Mouse (Mus musculus): ENCODE results near the gene Sis. TPM values are rescaled to one million over a fixed set of nuclear protein-coding genes. Genes with fewer than 3 reads are reported as not detected.
A peak's percentile ranks its signal among the peaks of the same experiment; 100 is the strongest.

The Sis gene
- not detected in 2 replicates for polyA plus RNA-seq (2014; fragmentation: Nextera tagmentation; extraction: Ambion mirVana)

GRCm38 (mm10) chr3:72967675-72968074 is at the start of gene Sis:
Gene Sis (minus strand): TSS chr3:72967863.
- no peak for DNase-seq
- TF ChIP-seq CTCF (IDR thresholded peaks at IDR 0.05; ENCODE audit: low read depth): no peak
- Histone ChIP-seq H3K4me1 (ENCODE audit: insufficient read depth) (no peaks in the 10 kb centered on the region), H3K4me2 (no peak within 1 kb of the TSS), H3K27ac (ENCODE audit: low read depth) (no peak within 1 kb of the TSS), H3K27me3 (ENCODE audit: insufficient read depth, low read length) (no peaks in the 10 kb centered on the region), H3K9me3 (ENCODE audit: low read depth, low read length) (no peaks in the 10 kb centered on the region), H3K9ac (no peak within 1 kb of the TSS), H3K36me3 (ENCODE audit: insufficient read depth) (no peaks in the 10 kb centered on the region), H3K4me3 (ENCODE audit: low read depth, low read length) (no peak within 1 kb of the TSS)
- no peak for ATAC-seq (ENCODE audit: insufficient read depth)

- no peaks in the 10 kb centered on the region for H3K9me3 ChIP-seq (ENCODE audit: low read depth, low read length)
- no peaks in the 10 kb centered on the region for H3K4me1 ChIP-seq (ENCODE audit: insufficient read depth)
- no peak overlapping the region for H3K4me3 ChIP-seq (ENCODE audit: low read depth, low read length)
- ATAC-seq (ENCODE audit: insufficient read depth) (no peak), DNase-seq (no peak)
- no peak for TF ChIP-seq CTCF (IDR thresholded peaks at IDR 0.05; ENCODE audit: low read depth)
- H3K27ac ChIP-seq (ENCODE audit: low read depth): no peak overlapping the region
- no peak overlapping the region for H3K9ac ChIP-seq
- 15% methylated on average over 6 of the region's 6 CpGs for WGBS
- H3K4me2 ChIP-seq: no peak overlapping the region
- no peaks in the 10 kb centered on the region for H3K27me3 ChIP-seq (ENCODE audit: insufficient read depth, low read length)
- no peaks in the 10 kb centered on the region for H3K36me3 ChIP-seq (ENCODE audit: insufficient read depth)
Observed at GRCm38 (mm10) chr3:73006045-73006444, 38.4 kb upstream of the Sis start.

- Histone ChIP-seq H3K4me1 (ENCODE audit: insufficient read depth) (no peaks in the 10 kb centered on the region), H3K36me3 (ENCODE audit: insufficient read depth) (no peaks in the 10 kb centered on the region), H3K9ac (no peak overlapping the region), H3K4me2 (no peak overlapping the region), H3K9me3 (ENCODE audit: low read depth, low read length) (no peaks in the 10 kb centered on the region), H3K27ac (ENCODE audit: low read depth) (no peak overlapping the region), H3K4me3 (ENCODE audit: low read depth, low read length) (no peak overlapping the region), H3K27me3 (ENCODE audit: insufficient read depth, low read length) (no peaks in the 10 kb centered on the region)
- ATAC-seq (ENCODE audit: insufficient read depth) (no peak), DNase-seq (no peak)
- no peak for TF ChIP-seq CTCF (IDR thresholded peaks at IDR 0.05; ENCODE audit: low read depth)
- WGBS: 88% methylated on average over 4 of the region's 4 CpGs
Observed at GRCm38 (mm10) chr3:73002933-73003696, 35.5 kb upstream of the Sis start.

- no peak for ATAC-seq (ENCODE audit: insufficient read depth)
- no peak for DNase-seq
- Histone ChIP-seq H3K27me3 (ENCODE audit: insufficient read depth, low read length) (no peaks in the 10 kb centered on the region), H3K9me3 (ENCODE audit: low read depth, low read length) (no peaks in the 10 kb centered on the region), H3K4me1 (ENCODE audit: insufficient read depth) (no peaks in the 10 kb centered on the region), H3K36me3 (ENCODE audit: insufficient read depth) (no peaks in the 10 kb centered on the region), H3K27ac (ENCODE audit: low read depth) (no peak overlapping the region), H3K4me3 (ENCODE audit: low read depth, low read length) (no peak overlapping the region), H3K9ac (no peak overlapping the region), H3K4me2 (no peak overlapping the region)
- WGBS: 64% methylated on average over 4 of the region's 4 CpGs
- TF ChIP-seq CTCF (IDR thresholded peaks at IDR 0.05; ENCODE audit: low read depth): no peak
Observed at GRCm38 (mm10) chr3:72997517-72997916, 29.9 kb upstream of the Sis start.

DNA sequence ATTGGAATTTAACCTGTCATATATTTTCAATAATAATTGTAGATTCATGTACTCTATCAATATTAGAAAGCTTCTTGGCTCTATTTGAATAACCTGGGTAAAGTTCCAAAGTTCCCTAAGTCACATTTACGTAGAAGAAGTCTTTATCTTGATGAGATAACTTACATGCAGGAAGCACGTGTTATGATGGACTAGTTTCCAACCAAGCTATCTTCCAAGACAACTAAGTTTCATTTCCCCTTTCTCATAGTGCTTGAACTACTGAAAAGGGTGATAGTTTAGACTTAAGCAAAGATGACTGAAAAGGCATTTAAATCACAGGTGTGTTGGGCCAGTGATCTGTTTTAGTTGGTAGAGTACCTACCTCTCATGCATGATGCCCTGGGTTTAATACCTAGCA is 23.3 kb upstream of the Sis start:
- Histone ChIP-seq H3K9ac (no peak overlapping the region), H3K27me3 (ENCODE audit: insufficient read depth, low read length) (no peaks in the 10 kb centered on the region), H3K4me1 (ENCODE audit: insufficient read depth) (no peaks in the 10 kb centered on the region), H3K27ac (ENCODE audit: low read depth) (no peak overlapping the region), H3K36me3 (ENCODE audit: insufficient read depth) (no peaks in the 10 kb centered on the region), H3K9me3 (ENCODE audit: low read depth, low read length) (no peaks in the 10 kb centered on the region), H3K4me3 (ENCODE audit: low read depth, low read length) (no peak overlapping the region), H3K4me2 (no peak overlapping the region)
- DNase-seq: no peak
- TF ChIP-seq CTCF (IDR thresholded peaks at IDR 0.05; ENCODE audit: low read depth): no peak
- WGBS: 68% methylated on average over 2 of the region's 2 CpGs
- no peak for ATAC-seq (ENCODE audit: insufficient read depth)

GRCm38 (mm10) chr3:72976602-72977001 is 8.9 kb upstream of the Sis start:
- Histone ChIP-seq H3K4me3 (ENCODE audit: low read depth, low read length) (no peak overlapping the region), H3K36me3 (ENCODE audit: insufficient read depth) (no peaks in the 10 kb centered on the region), H3K27ac (ENCODE audit: low read depth) (no peak overlapping the region), H3K27me3 (ENCODE audit: insufficient read depth, low read length) (no peaks in the 10 kb centered on the region), H3K9me3 (ENCODE audit: low read depth, low read length) (no peaks in the 10 kb centered on the region), H3K4me1 (ENCODE audit: insufficient read depth) (no peaks in the 10 kb centered on the region), H3K9ac (no peak overlapping the region), H3K4me2 (no peak overlapping the region)
- peak; percentile 0 for DNase-seq
- ATAC-seq (ENCODE audit: insufficient read depth): no peak
- no peak for TF ChIP-seq CTCF (IDR thresholded peaks at IDR 0.05; ENCODE audit: low read depth)
- WGBS: 40% methylated on average over 3 of the region's 3 CpGs

GRCm38 (mm10) chr3:72918919-72919526 is 48.6 kb downstream of the Sis start:
- 82% methylated on average over 4 of the region's 4 CpGs for WGBS
- ATAC-seq (ENCODE audit: insufficient read depth): no peak
- Histone ChIP-seq H3K9ac (no peak overlapping the region), H3K4me2 (no peak overlapping the region), H3K27me3 (ENCODE audit: insufficient read depth, low read length) (no peaks in the 10 kb centered on the region), H3K36me3 (ENCODE audit: insufficient read depth) (no peaks in the 10 kb centered on the region), H3K27ac (ENCODE audit: low read depth) (no peak overlapping the region), H3K4me1 (ENCODE audit: insufficient read depth) (no peaks in the 10 kb centered on the region), H3K9me3 (ENCODE audit: low read depth, low read length) (no peaks in the 10 kb centered on the region), H3K4me3 (ENCODE audit: low read depth, low read length) (no peak overlapping the region)
- TF ChIP-seq CTCF (IDR thresholded peaks at IDR 0.05; ENCODE audit: low read depth): no peak
- no peak for DNase-seq
